Mouse (Mus musculus) kidney, adult 11 months (tissue): ENCODE measurements at regions not wholly inside any gene's neighbourhood (a gene's known extent, or its start where the extent isn't known, plus 50 kb on each side); places are given as distances from the start of the nearest gene placed in this dataset.

Experiments
- DNase-seq: peaks from one replicate; pipeline ENCODE4 v3.0.0; 2022

GRCm38 (mm10) chrX:35791273-35791672 is 97.4 kb upstream of the Dock11 start:
- no peak for DNase-seq

- peak; percentile 11 for DNase-seq
These were observed 75.4 kb upstream of the Dock11 start for GRCm38 (mm10) chrX:35813206-35813605.

GRCm38 (mm10) chrX:35834411-35834810 is 54.2 kb upstream of the Dock11 start:
- DNase-seq = peak; percentile 6

GRCm38 (mm10) chrX:35838064-35838463 is 50.6 kb upstream of the Dock11 start:
- DNase-seq = no peak
